Mouse (Mus musculus) right cerebral cortex, postnatal 25 days (tissue): ENCODE data around the gene Clmn.
"Not testable (repeated sequence)": the region's sequence is repeated elsewhere in the genome, so short reads cannot be mapped to it uniquely, and the experiment has no call there.

Experiments used
- DNase-seq: peaks from one replicate; pipeline ENCODE4 v3.0.0; 2022

The Clmn gene

DNA sequence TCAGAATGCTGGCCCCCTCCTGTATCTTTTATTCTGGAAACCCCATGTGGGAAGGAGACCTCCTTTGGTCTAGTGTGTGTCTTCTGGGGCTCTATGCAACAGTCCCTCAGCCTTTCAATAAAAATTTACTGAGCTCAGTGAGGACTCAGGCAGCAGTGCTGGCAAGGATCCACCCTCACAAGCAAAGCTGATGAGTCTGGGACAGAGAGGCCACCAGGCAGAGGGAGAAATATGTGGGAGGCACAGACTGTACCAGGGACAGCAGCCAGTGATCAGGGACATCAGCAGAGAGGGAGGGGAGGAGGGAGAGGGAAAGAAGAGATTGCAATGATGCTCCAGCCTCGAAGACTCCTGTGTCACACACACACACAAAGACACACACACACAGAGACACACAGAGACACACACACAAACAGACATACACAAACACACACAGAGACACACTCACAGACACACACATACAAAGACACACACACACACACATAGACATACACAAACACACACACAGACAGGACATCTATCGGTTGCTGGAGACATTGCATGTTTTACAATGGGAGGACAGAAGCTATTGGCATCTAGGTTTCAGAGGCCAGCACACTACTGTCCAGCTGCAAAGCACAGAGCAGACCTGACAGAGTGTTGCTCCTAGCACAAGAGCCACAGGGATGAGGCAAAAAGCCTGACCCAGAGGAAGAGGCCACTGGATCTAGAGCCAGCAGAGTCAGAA lies 27.6 kb downstream of the Clmn start:
- DNase-seq, result peak; percentile 64

DNA sequence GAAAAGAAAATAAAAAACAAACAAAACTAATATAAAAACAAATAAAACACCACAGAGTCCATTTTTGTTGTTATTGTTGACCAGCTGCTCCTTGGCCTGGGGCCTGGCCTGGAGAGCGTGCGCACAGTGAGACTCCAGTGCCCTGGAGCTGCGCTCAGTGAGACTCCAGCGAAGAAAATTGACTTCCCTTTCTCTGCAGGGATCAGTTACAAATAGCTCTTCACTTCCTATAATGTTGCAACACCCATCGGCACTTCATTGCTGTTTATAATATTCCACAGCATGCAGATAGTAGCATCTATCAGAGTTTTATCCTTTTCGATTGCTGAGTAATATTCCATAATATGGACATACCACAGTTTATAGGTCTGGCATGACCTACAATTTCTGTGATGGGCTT lies 28.6 kb downstream of the Clmn start:
- no peak for DNase-seq

- no peak for DNase-seq
These were observed 29.3 kb downstream of the Clmn start for GRCm38 (mm10) chr12:104835369-104836094.

GRCm38 (mm10) chr12:104834772-104835171 lies 30.1 kb downstream of the Clmn start:
- no peak for DNase-seq

GRCm38 (mm10) chr12:104830666-104831435 lies 34.0 kb downstream of the Clmn start:
- no peak for DNase-seq

DNA sequence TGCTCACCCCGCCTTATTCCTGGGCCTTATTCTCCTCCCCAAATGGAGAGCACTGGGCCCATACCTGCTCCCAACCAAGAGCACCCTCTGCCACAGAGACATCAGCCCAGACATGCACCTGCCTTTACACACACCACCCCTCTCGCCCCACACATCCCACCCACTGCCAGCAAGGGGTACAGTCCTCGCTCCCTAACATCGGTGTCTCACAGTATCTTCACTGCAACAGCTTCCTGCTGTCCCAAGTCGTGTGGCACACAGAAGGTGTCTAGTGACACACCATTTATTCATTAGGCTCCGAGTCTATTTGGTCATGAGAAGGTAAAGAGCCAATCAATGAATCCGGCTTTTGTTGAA lies 34.6 kb downstream of the Clmn start:
- DNase-seq, result no peak

DNA sequence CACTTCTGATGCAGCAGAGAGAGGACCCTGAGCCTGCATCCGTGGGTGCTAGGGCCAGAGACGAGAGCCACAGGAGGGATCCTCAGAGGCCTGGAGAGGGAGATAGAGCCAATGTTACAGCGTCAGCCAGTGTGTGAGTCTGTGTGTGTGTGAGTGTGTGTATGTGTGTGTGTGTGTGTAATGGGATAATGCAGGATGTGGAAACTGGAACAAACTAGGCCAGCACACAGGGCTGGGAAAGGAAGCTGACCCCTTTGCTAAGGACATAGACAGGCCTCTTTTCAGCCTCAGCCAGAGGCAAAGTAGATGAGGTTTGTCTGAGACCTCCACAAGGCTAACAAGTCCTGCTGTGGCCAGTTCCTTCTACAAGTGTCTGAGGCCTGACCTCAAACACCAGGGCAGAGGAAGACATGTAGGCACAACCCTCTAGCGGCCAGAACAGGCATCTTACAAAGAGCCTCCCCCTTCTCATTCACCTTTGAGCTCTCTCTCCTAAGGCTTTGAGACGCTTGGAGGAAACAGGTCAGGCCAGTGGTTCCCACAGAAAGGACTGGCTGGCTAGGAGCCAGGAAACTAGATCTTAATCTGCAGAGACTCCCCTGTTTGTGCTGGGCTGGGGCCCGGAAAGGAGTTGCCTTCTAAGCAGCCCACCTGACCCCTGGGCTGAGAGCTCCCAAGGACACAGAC lies 35.1 kb downstream of the Clmn start:
- no peak for DNase-seq

GRCm38 (mm10) chr12:104828986-104829385 lies 35.9 kb downstream of the Clmn start:
- DNase-seq, result not testable (repeated sequence)

- DNase-seq, result no peak
These were observed 37.2 kb downstream of the Clmn start for GRCm38 (mm10) chr12:104827721-104828120.

GRCm38 (mm10) chr12:104824907-104825267 lies 40.0 kb downstream of the Clmn start:
- no peak for DNase-seq

GRCm38 (mm10) chr12:104824244-104824906 lies 40.5 kb downstream of the Clmn start:
- no peak for DNase-seq

DNA sequence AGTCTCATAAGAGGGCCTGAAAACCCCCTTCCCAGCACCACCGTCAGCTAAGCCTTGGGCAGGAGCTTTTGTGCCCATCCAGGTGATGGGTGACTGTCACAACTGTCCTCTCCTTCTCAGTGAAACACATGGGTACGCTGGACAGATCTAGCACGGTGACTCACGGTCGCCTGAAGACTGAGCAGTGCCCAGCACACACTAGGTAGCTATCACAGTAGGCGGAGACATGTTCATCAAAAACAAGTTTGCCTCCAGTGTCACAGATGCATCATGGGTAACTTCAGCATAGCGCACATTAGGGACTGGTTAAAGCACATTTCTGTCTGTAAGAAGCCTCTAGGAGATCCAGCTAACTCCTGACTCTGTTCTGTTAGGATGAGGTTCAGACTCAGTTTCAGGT lies 41.2 kb downstream of the Clmn start:
- DNase-seq, result no peak

- DNase-seq, result no peak
These were observed 41.9 kb downstream of the Clmn start for GRCm38 (mm10) chr12:104822838-104823599.

GRCm38 (mm10) chr12:104822151-104822550 lies 42.7 kb downstream of the Clmn start:
- no peak for DNase-seq

GRCm38 (mm10) chr12:104820061-104820460 lies 44.8 kb downstream of the Clmn start:
- DNase-seq, result no peak

GRCm38 (mm10) chr12:104819050-104819449 lies 45.8 kb downstream of the Clmn start:
- no peak for DNase-seq

DNA sequence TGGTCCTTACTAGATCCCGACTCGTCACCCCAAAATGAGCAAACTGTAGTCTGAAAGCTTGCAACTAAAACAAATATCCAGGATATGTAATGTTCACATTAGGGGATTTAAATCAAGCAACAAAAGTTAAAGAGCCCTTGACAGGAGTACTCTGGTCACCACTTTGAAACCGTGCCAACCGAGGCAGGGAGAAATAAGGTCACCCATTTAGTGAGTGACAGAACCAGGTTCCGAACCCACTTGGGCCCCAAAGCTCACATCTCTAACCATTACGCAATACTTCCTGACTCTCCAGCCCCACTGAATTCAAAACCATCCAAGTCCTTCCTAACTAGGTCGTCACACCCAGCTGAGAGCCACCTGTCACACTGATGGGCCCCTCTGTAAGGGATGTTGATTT lies 46.8 kb downstream of the Clmn start:
- no peak for DNase-seq

GRCm38 (mm10) chr12:104817172-104817866 lies 47.6 kb downstream of the Clmn start:
- no peak for DNase-seq

GRCm38 (mm10) chr12:104814291-104814690 lies 50.6 kb downstream of the Clmn start:
- no peak for DNase-seq

DNA sequence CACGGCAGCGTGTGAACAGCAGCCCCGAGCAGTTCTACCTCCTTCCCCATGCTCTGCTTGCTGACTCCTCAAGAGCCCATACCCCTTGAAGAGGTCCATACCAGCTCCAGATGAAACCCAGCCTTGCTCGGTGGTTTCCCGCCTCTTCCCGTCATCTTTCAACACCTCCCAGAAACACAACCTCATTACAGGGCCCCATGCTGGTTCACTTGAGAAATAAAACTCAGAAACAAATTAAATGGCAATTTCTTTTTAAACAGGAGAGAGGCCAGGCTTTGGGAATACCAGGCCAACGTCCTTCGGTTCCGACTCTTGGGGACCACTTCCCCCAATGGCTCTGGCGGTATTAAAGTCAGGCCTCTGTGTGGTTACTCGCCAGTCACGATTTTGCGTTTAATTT lies 51.1 kb downstream of the Clmn start:
- no peak for DNase-seq

DNA sequence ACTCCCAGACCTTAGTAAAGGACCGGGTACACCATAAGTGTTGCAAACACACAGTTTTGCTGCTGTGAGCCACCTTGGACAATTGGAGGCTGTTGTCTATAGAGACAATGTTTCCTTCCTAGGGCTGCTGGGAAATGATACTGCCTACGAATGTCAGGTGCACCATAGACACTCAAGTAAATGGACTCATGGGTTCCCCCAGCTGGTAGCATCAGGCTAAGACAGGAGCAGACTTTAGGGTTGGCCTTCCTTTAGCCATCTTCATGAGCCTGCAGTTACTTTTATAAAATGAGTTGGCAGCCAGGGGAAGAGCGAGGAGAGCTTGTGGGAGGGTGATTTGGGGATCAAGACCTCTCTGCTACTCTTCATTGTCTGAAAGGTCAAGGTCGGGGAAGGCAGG lies 52.2 kb downstream of the Clmn start:
- no peak for DNase-seq
